ENCODE assay signal across 8 mouse cellular contexts in genomic region chr12:85151002-85151774, GRCm38 (mm10). TPM values are rescaled to one million over a fixed set of nuclear protein-coding genes. Genes with fewer than 3 reads are reported as not detected.
A peak's percentile ranks its signal among the peaks of the same experiment; 100 is the strongest.
DNase-seq lines count a peak whose midpoint lies in the region; ATAC-seq lines count a peak whose summit lies in the region.

Rps6kl1 (minus strand) TSS chr12:85151264.

- peaks cover 5% of the 10 kb centered on the region; the same call in 1 of the 2 replicates for H3K27me3 ChIP-seq in hindbrain, embryonic 11.5 days (ENCODE audit: control insufficient read depth, insufficient read depth, low read length)
- peaks cover 5% of the 10 kb centered on the region; the same call in 1 of the 2 replicates for H3K27me3 ChIP-seq in lung, embryonic 16.5 days (ENCODE audit: control insufficient read depth, insufficient read depth, low read depth, low read length)

- 18% methylated on average over 28 of the region's 28 CpGs for WGBS in hindbrain, embryonic 11.5 days
- 15% methylated on average over 27 of the region's 28 CpGs for WGBS in lung, embryonic 16.5 days

- peak; percentile 97 for DNase-seq in brain, adult 2 months (ENCODE audit: low read depth, low spot score)
- DNase-seq in hindbrain, embryonic 11.5 days (ENCODE audit: low spot score), result peak; percentile 58
- DNase-seq in layer of hippocampus, postnatal 14 days (ENCODE audit: low spot score in 2 of 2), result peak; percentile 76 to 77
- DNase-seq in retina, embryonic 14.5 days (ENCODE audit: low spot score), result peak; percentile 67
- DNase-seq in adipocyte (ENCODE audit: low spot score), result no peak

- no peaks in the 10 kb centered on the region for H3K36me3 ChIP-seq in hindbrain, embryonic 11.5 days (ENCODE audit: control insufficient read depth, insufficient read depth, low read length)
- no peaks in the 10 kb centered on the region for H3K36me3 ChIP-seq in lung, embryonic 16.5 days (ENCODE audit: control insufficient read depth, insufficient read depth, low read length)

- H3K27ac ChIP-seq in hindbrain, embryonic 11.5 days (ENCODE audit: low read depth, low read length), result no peak within 1 kb of the TSS
- H3K27ac ChIP-seq in lung, embryonic 16.5 days (ENCODE audit: low read length), result no peak within 1 kb of the TSS

- peak within 1 kb of the TSS; percentile 35 for H3K4me3 ChIP-seq in hindbrain, embryonic 11.5 days (ENCODE audit: low read depth, low read length)
- H3K4me3 ChIP-seq in lung, embryonic 16.5 days (ENCODE audit: low read length), result peak within 1 kb of the TSS; percentile 24

- H3K4me1 ChIP-seq in hindbrain, embryonic 11.5 days (replicated peaks; ENCODE audit: control insufficient read depth, insufficient read depth, low read length), result no peaks in the 10 kb centered on the region; the same call in none of the 2 replicates
- peaks cover 23% of the 10 kb centered on the region for H3K4me1 ChIP-seq in lung, embryonic 16.5 days (replicated peaks; ENCODE audit: control insufficient read depth, insufficient read depth, low read length)

- H3K4me2 ChIP-seq in hindbrain, embryonic 11.5 days (replicated peaks; ENCODE audit: low read depth, low read length), result peak within 1 kb of the TSS; percentile 57
- H3K4me2 ChIP-seq in lung, embryonic 16.5 days (ENCODE audit: low read depth, low read length), result peak within 1 kb of the TSS; percentile 50

- H3K9ac ChIP-seq in hindbrain, embryonic 11.5 days (ENCODE audit: low read depth, low read length), result peak within 1 kb of the TSS; percentile 34
- peak within 1 kb of the TSS; percentile 2 for H3K9ac ChIP-seq in lung, embryonic 16.5 days (ENCODE audit: low read length)

- ATAC-seq in CD4-positive, CD25-positive, alpha-beta regulatory T cell, adult 4 months, result peak; percentile 86
- 0 out of 2 replicates have a peak, but pooled peaks have one; percentile 39 for ATAC-seq in erythroblast, adult 5-6 weeks (replicated peaks; ENCODE audit: low FRiP score, poor library complexity, severe bottlenecking)
- ATAC-seq in hindbrain, embryonic 11.5 days (ENCODE audit: low FRiP score), result peak; percentile 86
- peak; percentile 73 for ATAC-seq in lung, embryonic 16.5 days (ENCODE audit: low read depth)

- no peaks in the 10 kb centered on the region for H3K9me3 ChIP-seq in hindbrain, embryonic 11.5 days (ENCODE audit: control insufficient read depth, low read length)
- no peaks in the 10 kb centered on the region for H3K9me3 ChIP-seq in lung, embryonic 16.5 days (ENCODE audit: control insufficient read depth, low read length)

RNA-seq across cellular contexts. Expression of gene Rps6kl1, which starts in this region (rescaled TPM):
- under 1 TPM; 0.28 to 0.43 TPM for polyA plus RNA-seq in CD4-positive, CD25-positive, alpha-beta regulatory T cell, adult 4 months (2017; shearing (Covaris generic))
- total RNA-seq in erythroblast, adult 5-6 weeks (2015; ENCODE audit: low replicate concordance), result not detected in 2 replicates
- total RNA-seq in erythroblast, adult 5-6 weeks (2017; ENCODE audit: low replicate concordance), result not detected in 2 replicates
- 2.3 and 2.6 TPM in 2 replicates for polyA plus RNA-seq in hindbrain, embryonic 11.5 days (2014; fragmentation: Nextera tagmentation; extraction: Ambion mirVana)
- total RNA-seq in layer of hippocampus, postnatal 14 days (2021), result 10 to 100 TPM; 41.1 to 43.1 TPM
- 0.94 and 1.6 TPM in 2 replicates for polyA plus RNA-seq in lung, embryonic 16.5 days (2015; fragmentation: Nextera tagmentation; extraction: Ambion mirVana)

Comparison
In these comparisons a context has a peak if more than half of its experiments do, and no peak if none do; other contexts are left out.
1. RNA of gene Rps6kl1 (total RNA-seq): 41.1 to 43.1 TPM in layer of hippocampus, postnatal 14 days; not detected in erythroblast, adult 5-6 weeks; every median in the first group is over 10 times any median in the second.
2. Peak in ATAC-seq in CD4-positive, CD25-positive, alpha-beta regulatory T cell, adult 4 months; RNA of the gene not detected or under 1 TPM.
3. Peak in ATAC-seq in erythroblast, adult 5-6 weeks; RNA of the gene not detected or under 1 TPM.
4. Peak in every context shown above with its lines, with median percentiles within 50 percentile points of each other: ATAC-seq.